Comparison of ENCODE assay signal across 8 mouse cellular contexts in the genomic region with DNA sequence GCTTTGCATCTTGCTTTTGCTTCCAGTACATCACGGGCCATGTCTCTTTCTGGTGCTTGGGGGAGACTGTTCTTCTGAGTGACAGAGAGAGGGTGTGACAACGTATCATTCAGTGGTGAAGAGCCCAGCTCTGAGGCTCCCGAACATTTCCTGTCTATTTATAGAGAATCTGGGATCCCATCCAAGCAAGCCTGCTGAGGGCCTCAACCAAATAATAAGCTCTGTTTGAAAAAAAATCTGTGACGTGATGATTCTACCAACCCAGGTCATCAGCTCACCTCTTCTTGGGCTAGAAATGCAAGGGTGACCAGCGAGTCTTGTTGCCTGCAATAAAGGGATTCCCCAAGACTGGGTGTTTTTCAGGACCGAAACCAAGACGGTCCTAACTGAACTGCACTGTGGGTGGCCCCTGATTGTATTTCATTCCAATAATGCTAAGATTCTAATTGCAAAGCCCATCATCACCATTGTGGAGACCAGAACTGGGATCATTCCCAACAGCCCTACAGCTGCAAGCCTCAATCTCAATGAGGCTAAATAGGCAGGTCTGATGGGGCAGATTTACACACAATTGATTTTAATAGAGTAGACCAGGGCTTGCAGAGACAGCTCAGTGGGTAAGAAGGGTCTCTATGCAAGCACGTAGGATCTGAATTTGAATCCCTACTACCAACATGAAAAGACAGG.
DNase-seq lines count a peak whose midpoint lies in the region; ATAC-seq and TF ChIP-seq lines count a peak whose summit lies in the region.
"Had no signal": no experiment of that assay in that cellular context is flagged by ENCODE, and none has a peak within 500 bp of the region (broad histone marks: within the 10 kb centered on the region; RNA-seq: fewer than 3 reads in every experiment).

No protein-coding gene starts in this region.

- H3K4me3 ChIP-seq in kidney, postnatal 0 days (replicated peaks; ENCODE audit: low read depth, low read length) = no peak overlapping the region
- H3K4me3 ChIP-seq in kidney, embryonic 16.5 days (ENCODE audit: low read length) = no peak overlapping the region
- no peak overlapping the region for H3K4me3 ChIP-seq in limb, embryonic 15.5 days
- H3K4me3 ChIP-seq: limb, embryonic 12.5 days had no signal

- no peak overlapping the region for H3K27ac ChIP-seq in kidney, postnatal 0 days
- H3K27ac ChIP-seq in kidney, embryonic 16.5 days (ENCODE audit: low read length) = no peak overlapping the region
- H3K27ac ChIP-seq in limb, embryonic 15.5 days = 0 out of 2 replicates have a peak overlapping the region, but pooled peaks have one; percentile 17
- H3K27ac ChIP-seq: limb, embryonic 12.5 days had no signal

- no peaks in the 10 kb centered on the region for H3K4me1 ChIP-seq in kidney, postnatal 0 days (replicated peaks; ENCODE audit: insufficient read depth, low read length)
- 0 out of 2 replicates have a peak, but pooled peaks cover 4% of the 10 kb centered on the region for H3K4me1 ChIP-seq in kidney, embryonic 16.5 days (ENCODE audit: insufficient read depth, low read length)
- peaks cover 17% of the 10 kb centered on the region for H3K4me1 ChIP-seq in limb, embryonic 15.5 days

- no peak for ATAC-seq in kidney, postnatal 0 days (replicated peaks; ENCODE audit: low FRiP score, low read depth)
- ATAC-seq in kidney, embryonic 16.5 days (ENCODE audit: low FRiP score, low TSS enrichment) = no peak
- ATAC-seq in limb, embryonic 15.5 days (ENCODE audit: insufficient number of reproducible peaks, low FRiP score, low TSS enrichment, low read depth) = no peak

- DNase-seq in kidney, postnatal 0 days (ENCODE audit: low spot score) = peak; percentile 71
- peak; percentile 28 for DNase-seq in brain, embryonic 18.5 days (ENCODE audit: low read depth, low spot score)
- DNase-seq in cerebellum, postnatal 36 days = peak; percentile 30 to 49
- DNase-seq in neural tube, embryonic 10.5 days (ENCODE audit: extremely low spot score, low spot score) = no peak
- DNase-seq in thymus, postnatal 0 days (ENCODE audit: low spot score) = no peak

- H3K36me3 ChIP-seq in kidney, postnatal 0 days (ENCODE audit: insufficient read depth, low read length) = no peaks in the 10 kb centered on the region
- no peaks in the 10 kb centered on the region for H3K36me3 ChIP-seq in kidney, embryonic 16.5 days (ENCODE audit: insufficient read depth, low read length)
- no peaks in the 10 kb centered on the region for H3K36me3 ChIP-seq in limb, embryonic 15.5 days
- H3K36me3 ChIP-seq: limb, embryonic 12.5 days had no signal

- no peak overlapping the region for H3K4me2 ChIP-seq in kidney, postnatal 0 days (ENCODE audit: low read length)
- no peak overlapping the region for H3K4me2 ChIP-seq in kidney, embryonic 16.5 days (replicated peaks; ENCODE audit: low read depth, low read length)
- no peak overlapping the region for H3K4me2 ChIP-seq in limb, embryonic 15.5 days
- H3K4me2 ChIP-seq: limb, embryonic 12.5 days had no signal

- no peaks in the 10 kb centered on the region for H3K27me3 ChIP-seq in kidney, postnatal 0 days (ENCODE audit: insufficient read depth, low read length)
- H3K27me3 ChIP-seq in kidney, embryonic 16.5 days (ENCODE audit: insufficient read depth, low read length) = no peaks in the 10 kb centered on the region
- no peaks in the 10 kb centered on the region for H3K27me3 ChIP-seq in limb, embryonic 15.5 days

- H3K9ac ChIP-seq in kidney, postnatal 0 days (ENCODE audit: low read depth, low read length) = no peak overlapping the region
- no peak overlapping the region for H3K9ac ChIP-seq in kidney, embryonic 16.5 days (replicated peaks; ENCODE audit: low read length)
- no peak overlapping the region for H3K9ac ChIP-seq in limb, embryonic 15.5 days
- H3K9ac ChIP-seq: limb, embryonic 12.5 days had no signal

- H3K9me3 ChIP-seq in kidney, postnatal 0 days (replicated peaks; ENCODE audit: low read length) = no peaks in the 10 kb centered on the region
- H3K9me3 ChIP-seq in kidney, embryonic 16.5 days (ENCODE audit: low read length) = no peaks in the 10 kb centered on the region
- no peaks in the 10 kb centered on the region for H3K9me3 ChIP-seq in limb, embryonic 15.5 days
- H3K9me3 ChIP-seq: limb, embryonic 12.5 days had no signal

- TF ChIP-seq CTCF in kidney, postnatal 0 days (IDR thresholded peaks at IDR 0.05; ENCODE audit: low read depth) = no peak

- WGBS in kidney, postnatal 0 days = 54% methylated on average over 8 of the region's 8 CpGs
- WGBS in kidney, embryonic 16.5 days = 65% methylated on average over 8 of the region's 8 CpGs
- WGBS in limb, embryonic 15.5 days = 51% methylated on average over 8 of the region's 8 CpGs

Comparison
In these comparisons a context has a peak if more than half of its experiments do, and no peak if none do; other contexts are left out.
1. DNase-seq: peak in kidney, postnatal 0 days (single experiment), brain, embryonic 18.5 days (single experiment) and cerebellum, postnatal 36 days (2 of 2); none in neural tube, embryonic 10.5 days (single experiment) and thymus, postnatal 0 days (single experiment).